Mouse (Mus musculus): ENCODE measurements around the gene Ano7.

DNA sequence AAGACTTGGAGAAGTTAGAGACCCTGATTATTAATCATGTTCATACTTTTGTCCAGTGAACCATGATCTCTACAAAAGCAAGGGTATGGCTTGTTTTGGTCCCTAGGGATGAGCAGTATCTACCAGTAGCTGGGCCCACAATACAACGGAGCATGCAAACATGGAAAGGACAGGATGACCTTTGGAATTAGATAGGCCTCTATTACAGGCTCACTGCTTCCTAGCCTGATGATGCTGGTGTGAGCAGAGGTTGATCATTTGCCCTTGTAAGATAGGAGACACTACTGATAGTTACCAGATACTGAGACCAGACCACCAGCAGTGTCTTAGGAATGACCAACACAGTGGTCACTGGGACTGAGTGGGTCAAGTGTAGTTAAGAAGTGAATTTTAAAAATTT, 65.6 kb downstream of the Ano7 start:
- TF ChIP-seq CTCF (conservative IDR thresholded peaks at IDR 0.05; ENCODE audit: low read length) (no peak), POU5F1 (IDR thresholded peaks at IDR 0.05; ENCODE audit: borderline replicate concordance, low read length) (no peak)

Data from E14TG2a.4 (cell line).